Mouse (Mus musculus): ENCODE measurements around the gene Zfp280b.

- no peak for TF ChIP-seq CTCF (IDR thresholded peaks at IDR 0.05; ENCODE audit: low read depth)
- TF ChIP-seq EP300 (optimal IDR thresholded peaks at IDR 0.05): no peak
Observed at GRCm38 (mm10) chr10:76036962-76037361, 4.5 kb downstream of the Zfp280b start.
